Mouse (Mus musculus): ENCODE measurements at regions not wholly inside any gene's neighbourhood (a gene's known extent, or its start where the extent isn't known, plus 50 kb on each side); places are given as distances from the start of the nearest gene placed in this dataset.

GRCm38 (mm10) chr12:25623449-25623848 lies 526.5 kb upstream of the Id2 start:
- Histone ChIP-seq H3K4me1 (ENCODE audit: control insufficient read depth, insufficient read depth, insufficient read length, low read length) (no peaks in the 10 kb centered on the region), H3K27ac (replicated peaks; ENCODE audit: low read depth, low read length) (no peak overlapping the region), H3K4me3 (ENCODE audit: insufficient read depth, low read depth, low read length) (no peak overlapping the region)

- H3K4me3 ChIP-seq (ENCODE audit: insufficient read depth, low read depth, low read length) = no peak overlapping the region
- no peak overlapping the region for H3K27ac ChIP-seq (replicated peaks; ENCODE audit: low read depth, low read length)
- no peaks in the 10 kb centered on the region for H3K4me1 ChIP-seq (ENCODE audit: control insufficient read depth, insufficient read depth, insufficient read length, low read length)
These were observed 524.2 kb upstream of the Id2 start for GRCm38 (mm10) chr12:25621142-25621541.

- Histone ChIP-seq H3K4me3 (ENCODE audit: insufficient read depth, low read depth, low read length) (no peak overlapping the region), H3K4me1 (ENCODE audit: control insufficient read depth, insufficient read depth, insufficient read length, low read length) (no peaks in the 10 kb centered on the region), H3K27ac (replicated peaks; ENCODE audit: low read depth, low read length) (no peak overlapping the region)
These were observed 520.6 kb upstream of the Id2 start for GRCm38 (mm10) chr12:25617521-25617920.

- H3K4me3 ChIP-seq (ENCODE audit: insufficient read depth, low read depth, low read length) = no peak overlapping the region
- H3K27ac ChIP-seq (replicated peaks; ENCODE audit: low read depth, low read length) = no peak overlapping the region
These were observed 518.4 kb upstream of the Id2 start for GRCm38 (mm10) chr12:25615377-25615776.

GRCm38 (mm10) chr12:25613473-25613872 lies 516.5 kb upstream of the Id2 start:
- no peaks in the 10 kb centered on the region for H3K4me1 ChIP-seq (ENCODE audit: control insufficient read depth, insufficient read depth, insufficient read length, low read length)
- no peak overlapping the region for H3K4me3 ChIP-seq (ENCODE audit: insufficient read depth, low read depth, low read length)
- no peak overlapping the region for H3K27ac ChIP-seq (replicated peaks; ENCODE audit: low read depth, low read length)

More at GRCm38 (mm10) chr12:25615377-25615776, 518.4 kb upstream of the Id2 start:
- no peaks in the 10 kb centered on the region for H3K4me1 ChIP-seq (ENCODE audit: control insufficient read depth, insufficient read depth, insufficient read length, low read length)

- H3K4me1 ChIP-seq (ENCODE audit: control insufficient read depth, insufficient read depth, insufficient read length, low read length) = no peaks in the 10 kb centered on the region
- no peak overlapping the region for H3K4me3 ChIP-seq (ENCODE audit: insufficient read depth, low read depth, low read length)
- no peak overlapping the region for H3K27ac ChIP-seq (replicated peaks; ENCODE audit: low read depth, low read length)
These were observed 512.1 kb upstream of the Id2 start for GRCm38 (mm10) chr12:25609045-25609444.

GRCm38 (mm10) chr12:25605396-25605795 lies 508.5 kb upstream of the Id2 start:
- Histone ChIP-seq H3K4me1 (ENCODE audit: control insufficient read depth, insufficient read depth, insufficient read length, low read length) (no peaks in the 10 kb centered on the region), H3K4me3 (ENCODE audit: insufficient read depth, low read depth, low read length) (no peak overlapping the region), H3K27ac (replicated peaks; ENCODE audit: low read depth, low read length) (no peak overlapping the region)

GRCm38 (mm10) chr12:25590262-25590661 lies 493.3 kb upstream of the Id2 start:
- no peak overlapping the region for H3K4me3 ChIP-seq (ENCODE audit: insufficient read depth, low read depth, low read length)
- peaks cover 2% of the 10 kb centered on the region; the same call in 1 of the 2 replicates for H3K4me1 ChIP-seq (ENCODE audit: control insufficient read depth, insufficient read depth, insufficient read length, low read length)
- no peak overlapping the region for H3K27ac ChIP-seq (replicated peaks; ENCODE audit: low read depth, low read length)

- no peak overlapping the region for H3K4me3 ChIP-seq (ENCODE audit: insufficient read depth, low read depth, low read length)
These were observed 488.8 kb upstream of the Id2 start for GRCm38 (mm10) chr12:25585746-25586145.

GRCm38 (mm10) chr12:25579407-25579806 lies 482.5 kb upstream of the Id2 start:
- Histone ChIP-seq H3K27ac (replicated peaks; ENCODE audit: low read depth, low read length) (no peak overlapping the region), H3K4me3 (ENCODE audit: insufficient read depth, low read depth, low read length) (no peak overlapping the region)

More at GRCm38 (mm10) chr12:25585746-25586145, 488.8 kb upstream of the Id2 start:
- Histone ChIP-seq H3K27ac (replicated peaks; ENCODE audit: low read depth, low read length) (no peak overlapping the region), H3K4me1 (ENCODE audit: control insufficient read depth, insufficient read depth, insufficient read length, low read length) (peaks cover 2% of the 10 kb centered on the region; the same call in 1 of the 2 replicates)

GRCm38 (mm10) chr12:25565131-25565530 lies 468.2 kb upstream of the Id2 start:
- no peak overlapping the region for H3K4me3 ChIP-seq (ENCODE audit: insufficient read depth, low read depth, low read length)
- no peaks in the 10 kb centered on the region for H3K4me1 ChIP-seq (ENCODE audit: control insufficient read depth, insufficient read depth, insufficient read length, low read length)
- H3K27ac ChIP-seq (replicated peaks; ENCODE audit: low read depth, low read length) = no peak overlapping the region

More at GRCm38 (mm10) chr12:25579407-25579806, 482.5 kb upstream of the Id2 start:
- no peaks in the 10 kb centered on the region for H3K4me1 ChIP-seq (ENCODE audit: control insufficient read depth, insufficient read depth, insufficient read length, low read length)

GRCm38 (mm10) chr12:25559601-25560000 lies 462.7 kb upstream of the Id2 start:
- Histone ChIP-seq H3K4me1 (ENCODE audit: control insufficient read depth, insufficient read depth, insufficient read length, low read length) (no peaks in the 10 kb centered on the region), H3K4me3 (ENCODE audit: insufficient read depth, low read depth, low read length) (no peak overlapping the region), H3K27ac (replicated peaks; ENCODE audit: low read depth, low read length) (no peak overlapping the region)

GRCm38 (mm10) chr12:25553656-25554055 lies 456.7 kb upstream of the Id2 start:
- Histone ChIP-seq H3K27ac (replicated peaks; ENCODE audit: low read depth, low read length) (no peak overlapping the region), H3K4me3 (ENCODE audit: insufficient read depth, low read depth, low read length) (no peak overlapping the region), H3K4me1 (ENCODE audit: control insufficient read depth, insufficient read depth, insufficient read length, low read length) (no peaks in the 10 kb centered on the region)

- no peak overlapping the region for H3K27ac ChIP-seq (replicated peaks; ENCODE audit: low read depth, low read length)
- H3K4me3 ChIP-seq (ENCODE audit: insufficient read depth, low read depth, low read length) = no peak overlapping the region
- H3K4me1 ChIP-seq (ENCODE audit: control insufficient read depth, insufficient read depth, insufficient read length, low read length) = no peaks in the 10 kb centered on the region
These were observed 452.8 kb upstream of the Id2 start for GRCm38 (mm10) chr12:25549735-25550134.

- no peaks in the 10 kb centered on the region for H3K4me1 ChIP-seq (ENCODE audit: control insufficient read depth, insufficient read depth, insufficient read length, low read length)
- H3K27ac ChIP-seq (replicated peaks; ENCODE audit: low read depth, low read length) = no peak overlapping the region
- no peak overlapping the region for H3K4me3 ChIP-seq (ENCODE audit: insufficient read depth, low read depth, low read length)
These were observed 447.3 kb upstream of the Id2 start for GRCm38 (mm10) chr12:25544253-25544652.

GRCm38 (mm10) chr12:25534620-25534950 lies 437.6 kb upstream of the Id2 start:
- no peak overlapping the region for H3K27ac ChIP-seq (replicated peaks; ENCODE audit: low read depth, low read length)
- no peak overlapping the region for H3K4me3 ChIP-seq (ENCODE audit: insufficient read depth, low read depth, low read length)

More at GRCm38 (mm10) chr12:25534620-25534950, 437.6 kb upstream of the Id2 start:
- no peaks in the 10 kb centered on the region for H3K4me1 ChIP-seq (ENCODE audit: control insufficient read depth, insufficient read depth, insufficient read length, low read length)
